Mouse (Mus musculus) stomach, embryonic 16.5 days (tissue): ENCODE measurements around the gene Tmem132a. TPM values are rescaled to one million over a fixed set of nuclear protein-coding genes. Genes with fewer than 3 reads are reported as not detected.

Source experiments
- ATAC-seq: fragments of 200-750 bp; cut with Nextera tagmentation; 2 replicates; pipeline ENCODE4 v1.8.0; 2017; ENCODE audit warnings: moderate number of reproducible peaks, moderate TSS enrichment; ENCODE audit not compliant: insufficient read depth, low FRiP score
- H3K27ac ChIP-seq: fragments of 300-500 bp; sonication (generic); 2 replicates; pipeline ENCODE4 v1.5.1; 2014; ENCODE audit warnings: low read length
- H3K27me3 ChIP-seq: fragments of 300-500 bp; sonication (generic); 2 replicates; pipeline ENCODE4 v1.6.1; 2014; ENCODE audit warnings: low read length, control low read depth, mixed read lengths; ENCODE audit not compliant: control insufficient read depth, insufficient read depth
- H3K36me3 ChIP-seq: fragments of 300-500 bp; sonication (generic); 2 replicates; pipeline ENCODE4 v1.6.1; 2014; ENCODE audit warnings: low read length; ENCODE audit not compliant: control insufficient read depth, insufficient read depth
- H3K4me1 ChIP-seq: fragments of 300-500 bp; sonication (generic); 2 replicates; pipeline ENCODE4 v1.6.1; 2014; ENCODE audit warnings: low read length, control low read depth, mixed read lengths; ENCODE audit not compliant: control insufficient read depth, insufficient read depth
- H3K4me2 ChIP-seq: fragments of 300-500 bp; sonication (generic); 2 replicates; pipeline ENCODE4 v1.6.1; 2014; ENCODE audit warnings: low read depth, low read length, mixed read lengths
- H3K4me3 ChIP-seq: fragments of 300-500 bp; sonication (generic); replicated peaks from 2 replicates; pipeline ENCODE4 v1.5.1; 2014; ENCODE audit warnings: mild to moderate bottlenecking, low read length
- H3K9ac ChIP-seq: fragments of 300-500 bp; sonication (generic); 2 replicates; pipeline ENCODE4 v1.6.1; 2014; ENCODE audit warnings: low read length
- H3K9me3 ChIP-seq: fragments of 300-500 bp; sonication (generic); replicated peaks from 2 replicates; pipeline ENCODE4 v1.6.1; 2016; ENCODE audit warnings: low read length, control low read depth; ENCODE audit not compliant: control insufficient read depth
- WGBS: fragments of 180-500 bp; shearing (Covaris S2); extraction: QIAGEN DNeasy Blood & Tissue Kit; methylation state at CpG from one replicate; pipeline ENCODE4 v1.1.7; 2014; 5-methylcytosine and 5-hydroxymethylcytosine counted together
- polyA plus RNA-seq: library from polyadenylated mRNA; unstranded; fragments of >200 nt; fragmentation: Nextera tagmentation; extraction: Ambion mirVana; gene quantifications from 2 replicates; pipeline ENCODE4 v1.2.1, GENCODE M21; 2015

The Tmem132a gene
- polyA plus RNA-seq, 1 experiment from 2014 or later, result 66.3 TPM

DNA sequence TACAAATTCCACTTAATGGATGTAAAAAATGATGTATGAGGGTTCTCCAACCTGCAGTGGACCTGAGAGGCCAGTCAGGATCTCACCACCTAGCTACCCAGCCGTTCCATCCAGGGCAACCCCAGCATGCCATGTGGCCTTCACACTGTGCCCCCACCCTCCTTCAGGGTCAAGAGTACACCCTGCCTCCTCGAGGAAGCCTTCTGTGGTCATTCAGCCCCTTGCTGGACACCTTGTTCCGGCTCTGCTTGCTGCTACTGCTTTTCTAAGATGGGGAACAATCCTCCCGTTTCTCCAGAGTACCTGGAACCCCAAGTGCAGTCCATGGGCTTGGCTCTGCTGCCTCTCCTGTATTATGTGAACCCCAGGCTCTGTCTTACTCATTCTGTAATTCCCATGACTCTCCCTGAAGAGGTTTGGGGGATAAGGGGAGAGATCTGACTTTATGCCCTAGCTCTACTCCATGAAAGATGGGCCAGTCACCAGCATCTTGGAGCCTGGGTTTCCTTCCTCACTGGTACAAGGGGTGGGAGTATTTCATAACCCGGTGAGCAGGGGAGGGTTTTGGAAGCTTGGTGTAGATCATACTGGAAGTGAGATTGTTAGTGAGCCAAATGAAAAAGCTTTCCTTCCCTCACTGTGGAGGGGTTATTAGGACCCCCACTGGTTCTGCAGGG, 1.7 kb downstream of the Tmem132a start:
- no peaks in the 10 kb centered on the region for H3K9me3 ChIP-seq
- H3K9ac ChIP-seq, result peak overlapping the region; percentile 94
- H3K4me3 ChIP-seq, result peak overlapping the region; percentile 89
- no peak for ATAC-seq
- H3K36me3 ChIP-seq, result peaks cover 30% of the 10 kb centered on the region
- WGBS, result 27% methylated on average over 5 of the region's 5 CpGs
- peaks cover 18% of the 10 kb centered on the region for H3K4me1 ChIP-seq
- H3K4me2 ChIP-seq, result peak overlapping the region; percentile 91
- H3K27me3 ChIP-seq, result no peaks in the 10 kb centered on the region
- H3K27ac ChIP-seq, result 0 out of 2 replicates have a peak overlapping the region, but pooled peaks have one; percentile 92

DNA sequence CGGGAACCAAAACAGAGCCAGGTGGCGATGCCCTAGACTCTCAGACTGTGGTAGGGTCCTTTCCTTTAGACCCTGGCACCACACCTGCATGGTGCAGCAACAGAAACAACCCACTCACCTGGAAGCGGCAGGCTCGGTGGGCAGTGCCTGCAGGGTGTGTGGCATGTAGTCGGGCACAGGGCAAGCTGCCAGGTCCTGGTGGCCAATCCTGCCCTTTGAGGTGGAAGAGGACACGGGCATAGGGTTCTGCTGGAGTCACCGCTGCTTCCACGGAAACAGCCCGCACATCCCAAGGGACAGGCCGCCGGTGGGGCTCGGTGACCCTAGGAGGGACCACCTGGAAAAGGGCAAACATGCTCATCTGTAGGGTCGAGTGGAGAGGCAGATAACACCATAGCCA, 3.4 kb downstream of the Tmem132a start:
- Histone ChIP-seq H3K36me3 (peaks cover 17% of the 10 kb centered on the region), H3K27me3 (no peaks in the 10 kb centered on the region), H3K9me3 (no peaks in the 10 kb centered on the region), H3K4me2 (no peak overlapping the region), H3K4me1 (peaks cover 18% of the 10 kb centered on the region), H3K27ac (no peak overlapping the region), H3K9ac (no peak overlapping the region), H3K4me3 (no peak overlapping the region)
- ATAC-seq, result no peak
- WGBS, result 89% methylated on average over 13 of the region's 13 CpGs

DNA sequence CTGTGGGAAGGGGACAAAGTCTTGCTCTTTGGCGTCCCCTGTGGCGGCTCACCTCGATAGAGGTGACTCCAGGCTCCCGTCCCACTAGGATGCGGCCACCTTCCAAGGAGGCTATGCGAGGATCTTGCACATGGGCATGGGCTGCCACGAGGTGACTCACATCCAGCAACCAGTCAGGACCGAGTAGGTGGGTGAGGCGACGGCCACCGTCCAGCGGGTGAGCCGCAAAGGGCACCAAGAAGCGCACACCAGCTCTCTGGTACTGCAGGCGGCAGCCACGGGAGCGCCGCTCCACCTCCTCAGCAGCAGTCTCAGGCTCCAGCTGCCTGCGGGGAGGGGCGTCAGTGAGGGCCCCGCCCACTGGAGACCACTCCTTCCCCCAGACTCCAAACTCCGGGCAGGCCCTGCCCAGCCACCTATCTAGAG, 9.7 kb downstream of the Tmem132a start:
- peak; percentile 35 for ATAC-seq
- H3K27me3 ChIP-seq, result no peaks in the 10 kb centered on the region
- 42% methylated on average over 22 of the region's 22 CpGs for WGBS
- H3K9me3 ChIP-seq, result no peaks in the 10 kb centered on the region
- H3K27ac ChIP-seq, result no peak overlapping the region
- H3K4me2 ChIP-seq, result no peak overlapping the region
- peaks cover 19% of the 10 kb centered on the region; the same call in 1 of the 2 replicates for H3K36me3 ChIP-seq
- H3K9ac ChIP-seq, result 0 out of 2 replicates have a peak overlapping the region, but pooled peaks have one; percentile 18
- H3K4me3 ChIP-seq, result no peak overlapping the region
- no peaks in the 10 kb centered on the region for H3K4me1 ChIP-seq

DNA sequence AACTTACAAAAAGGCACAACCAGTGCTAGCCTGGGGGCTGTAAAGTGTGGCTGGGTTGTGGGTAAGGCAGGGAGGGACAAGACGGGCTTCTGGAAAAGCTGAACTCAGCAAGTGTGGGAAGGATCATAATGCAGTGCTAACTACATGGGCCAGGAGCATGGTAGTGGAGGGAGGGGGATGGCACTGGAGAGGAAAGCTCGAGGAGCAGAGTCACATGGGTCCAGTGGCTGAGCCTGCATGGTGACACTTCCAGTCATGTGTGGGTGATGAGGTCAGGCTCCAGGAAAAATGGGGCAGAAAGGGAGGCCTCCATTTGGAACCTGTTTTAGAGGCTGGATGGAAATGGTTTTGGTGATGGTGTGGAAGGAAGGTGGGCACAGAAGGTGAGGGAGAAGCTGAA, 13.2 kb downstream of the Tmem132a start:
- Histone ChIP-seq H3K4me2 (no peak overlapping the region), H3K9me3 (no peaks in the 10 kb centered on the region), H3K36me3 (peaks cover 17% of the 10 kb centered on the region; the same call in 1 of the 2 replicates), H3K27me3 (no peaks in the 10 kb centered on the region), H3K27ac (no peak overlapping the region), H3K9ac (no peak overlapping the region), H3K4me3 (no peak overlapping the region), H3K4me1 (no peaks in the 10 kb centered on the region)
- 42% methylated on average over 2 of the region's 2 CpGs for WGBS
- ATAC-seq, result no peak

DNA sequence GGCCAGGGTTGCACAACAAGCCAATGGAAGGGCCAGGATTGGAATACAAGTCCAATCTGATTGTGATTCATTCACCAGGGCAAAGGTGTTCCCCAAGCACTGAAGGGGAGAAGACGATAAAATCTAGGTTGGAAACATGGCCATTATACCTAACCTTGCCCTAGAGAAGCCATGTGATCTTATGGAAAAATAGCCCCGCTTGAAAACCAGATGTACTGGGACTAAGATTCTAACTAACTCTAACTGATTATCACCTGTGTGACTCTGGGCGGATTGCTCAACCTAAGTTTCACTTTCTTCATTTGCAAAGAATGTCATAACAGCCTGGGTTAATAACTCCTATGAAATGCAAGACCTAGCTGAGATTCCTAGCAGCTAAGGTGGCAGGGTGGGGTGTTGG, 14.3 kb downstream of the Tmem132a start:
- Histone ChIP-seq H3K27ac (no peak overlapping the region), H3K9me3 (no peaks in the 10 kb centered on the region), H3K4me2 (no peak overlapping the region), H3K27me3 (no peaks in the 10 kb centered on the region), H3K36me3 (peaks cover 15% of the 10 kb centered on the region; the same call in 1 of the 2 replicates), H3K4me3 (no peak overlapping the region), H3K9ac (no peak overlapping the region), H3K4me1 (no peaks in the 10 kb centered on the region)
- no peak for ATAC-seq
- WGBS, result 78% methylated on average over 3 of the region's 3 CpGs

DNA sequence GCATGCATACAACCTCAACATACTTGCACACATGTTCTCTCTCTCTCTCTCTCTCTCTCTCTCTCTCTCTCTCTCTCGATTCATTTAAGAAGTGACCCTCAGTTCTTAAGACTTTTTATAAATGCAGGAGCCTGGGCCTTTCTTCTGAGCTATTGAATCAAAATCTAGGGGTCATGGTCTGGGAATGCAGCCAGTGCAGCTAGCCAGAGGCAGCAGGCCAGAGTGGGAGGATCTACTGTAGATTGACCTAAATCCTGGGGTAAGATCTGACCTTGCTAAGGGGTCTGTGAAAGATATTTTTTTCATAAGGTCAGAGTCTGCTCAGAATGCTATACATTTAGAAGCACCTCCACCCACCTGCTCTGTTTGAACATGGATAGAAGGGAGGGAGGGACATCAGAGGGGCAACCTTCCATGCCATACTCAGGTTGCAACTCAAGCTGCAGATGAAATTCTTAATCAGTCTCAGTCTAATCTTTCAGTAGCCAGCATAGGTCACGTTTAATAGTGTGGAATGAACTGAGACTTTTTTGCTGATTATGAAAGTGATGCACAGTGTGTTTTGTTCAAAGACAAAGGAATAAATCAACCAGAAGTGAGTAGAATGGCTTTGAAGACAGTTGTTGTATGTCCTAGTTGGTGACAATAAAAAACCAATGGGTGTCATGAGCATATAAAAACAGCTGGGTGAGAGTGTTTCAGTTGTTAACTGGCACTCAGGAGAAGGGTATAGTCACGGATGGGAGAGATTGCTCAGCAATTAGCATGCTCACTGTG, 22.2 kb downstream of the Tmem132a start:
- Histone ChIP-seq H3K27ac (no peak overlapping the region), H3K27me3 (no peaks in the 10 kb centered on the region), H3K9ac (no peak overlapping the region), H3K4me2 (no peak overlapping the region), H3K9me3 (no peaks in the 10 kb centered on the region), H3K36me3 (no peaks in the 10 kb centered on the region), H3K4me1 (peaks cover 4% of the 10 kb centered on the region; the same call in 1 of the 2 replicates), H3K4me3 (no peak overlapping the region)
- no peak for ATAC-seq
- WGBS, result 53% methylated on average over 3 of the region's 3 CpGs

DNA sequence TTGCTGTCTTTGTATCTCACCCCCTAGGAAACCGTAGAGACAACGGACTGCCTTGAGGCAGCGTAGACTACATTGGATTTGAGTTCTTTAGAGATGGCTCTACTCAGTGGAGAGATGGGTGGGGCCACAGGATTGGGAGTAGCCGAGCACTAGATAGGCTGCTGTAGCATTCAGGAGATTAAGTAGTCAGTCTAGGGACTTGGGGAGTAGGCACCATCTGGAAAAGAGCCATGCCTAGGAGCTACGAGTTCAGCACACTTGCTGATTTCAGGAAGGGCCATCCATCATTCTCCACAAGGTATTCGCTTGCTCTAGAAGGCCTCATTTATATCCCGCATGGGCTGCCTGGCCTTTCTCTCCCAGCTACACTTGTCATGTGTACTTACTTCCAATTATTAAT, 23.6 kb downstream of the Tmem132a start:
- H3K9me3 ChIP-seq, result no peaks in the 10 kb centered on the region
- no peak overlapping the region for H3K9ac ChIP-seq
- H3K4me1 ChIP-seq, result peaks cover 4% of the 10 kb centered on the region; the same call in 1 of the 2 replicates
- H3K27ac ChIP-seq, result no peak overlapping the region
- no peak overlapping the region for H3K4me3 ChIP-seq
- H3K4me2 ChIP-seq, result no peak overlapping the region
- H3K27me3 ChIP-seq, result no peaks in the 10 kb centered on the region
- no peaks in the 10 kb centered on the region for H3K36me3 ChIP-seq
- WGBS, result 61% methylated on average over 7 of the region's 7 CpGs
- ATAC-seq, result no peak

DNA sequence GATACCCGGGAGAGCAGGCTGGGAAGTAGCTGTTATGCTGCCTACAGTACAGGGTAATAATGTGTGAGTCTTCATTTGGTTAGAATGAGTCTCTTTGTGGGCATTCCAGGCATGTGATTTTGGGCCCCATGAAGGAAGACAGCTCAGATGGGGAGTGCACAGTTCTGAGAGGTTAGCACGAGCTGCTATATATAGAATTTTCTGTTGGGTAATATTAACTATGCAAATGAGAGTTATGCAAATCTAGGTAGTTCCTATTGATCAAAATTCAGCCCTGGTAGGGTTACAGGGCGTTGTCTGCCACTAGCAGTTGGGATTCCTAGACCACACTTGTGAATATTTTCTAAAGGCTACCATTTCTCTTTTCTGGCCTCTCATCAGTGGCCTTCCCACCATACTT, 24.3 kb downstream of the Tmem132a start:
- WGBS, result 86% methylated on average over 3 of the region's 3 CpGs
- Histone ChIP-seq H3K4me2 (no peak overlapping the region), H3K4me3 (no peak overlapping the region), H3K36me3 (no peaks in the 10 kb centered on the region), H3K27ac (no peak overlapping the region), H3K9me3 (no peaks in the 10 kb centered on the region), H3K27me3 (no peaks in the 10 kb centered on the region), H3K9ac (no peak overlapping the region), H3K4me1 (peaks cover 4% of the 10 kb centered on the region; the same call in 1 of the 2 replicates)
- no peak for ATAC-seq

DNA sequence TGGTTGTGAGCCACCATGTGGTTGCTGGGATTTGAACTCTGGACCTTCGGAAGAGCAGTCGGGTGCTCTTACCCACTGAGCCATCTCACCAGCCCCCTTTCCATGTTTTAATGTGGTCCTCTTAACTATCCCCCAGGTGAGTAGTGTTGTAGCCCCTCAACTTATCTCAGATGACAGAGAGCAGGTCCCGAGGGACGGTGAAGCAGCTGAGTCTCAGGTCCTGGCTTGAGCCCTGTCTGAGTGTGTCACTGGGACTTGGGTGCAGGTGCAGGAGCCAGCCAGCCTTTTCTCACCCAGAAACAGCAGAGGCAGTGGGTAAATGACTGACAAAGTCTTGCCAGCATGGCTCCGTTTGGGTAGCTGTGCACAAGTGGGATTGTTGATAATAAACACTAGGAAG, 25.5 kb downstream of the Tmem132a start:
- no peak for ATAC-seq
- WGBS, result 89% methylated on average over 5 of the region's 5 CpGs

More for the DNA sequence above, 25.5 kb downstream of the Tmem132a start:
- no peaks in the 10 kb centered on the region for H3K9me3 ChIP-seq
- no peaks in the 10 kb centered on the region for H3K27me3 ChIP-seq
- H3K9ac ChIP-seq, result no peak overlapping the region
- no peak overlapping the region for H3K4me2 ChIP-seq
- H3K36me3 ChIP-seq, result no peaks in the 10 kb centered on the region
- H3K4me1 ChIP-seq, result peaks cover 4% of the 10 kb centered on the region; the same call in 1 of the 2 replicates
- H3K4me3 ChIP-seq, result no peak overlapping the region
- no peak overlapping the region for H3K27ac ChIP-seq
